Mouse (Mus musculus) embryonic facial prominence, embryonic 14.5 days (tissue): ENCODE data around the gene Abca2. TPM values are rescaled to one million over a fixed set of nuclear protein-coding genes. Genes with fewer than 3 reads are reported as not detected.
A peak's percentile ranks its signal among the peaks of the same experiment; 100 is the strongest.

Experiments used
- ATAC-seq: fragments of 200-750 bp; cut with Nextera tagmentation; 2 replicates; pipeline ENCODE4 v1.8.0; 2017; ENCODE audit warnings: low read depth, moderate number of reproducible peaks, moderate TSS enrichment
- DNase-seq: peaks from one replicate; pipeline ENCODE4 v3.0.0-alpha.2; 2015; ENCODE audit warnings: low spot score
- H3K27ac ChIP-seq: fragments of 300-500 bp; sonication (generic); replicated peaks from 2 replicates; pipeline ENCODE4 v1.5.1; 2014; ENCODE audit warnings: low read depth, mild to moderate bottlenecking, low read length, moderate library complexity
- H3K27me3 ChIP-seq: fragments of 300-500 bp; sonication (generic); replicated peaks from 2 replicates; pipeline ENCODE4 v1.6.1; 2014; ENCODE audit warnings: low read length; ENCODE audit not compliant: control insufficient read depth, insufficient read depth
- H3K36me3 ChIP-seq: fragments of 300-500 bp; sonication (generic); 2 replicates; pipeline ENCODE4 v1.6.1; 2014; ENCODE audit warnings: low read length, mixed read lengths; ENCODE audit not compliant: control insufficient read depth, insufficient read depth
- H3K4me1 ChIP-seq: fragments of 300-500 bp; sonication (generic); 2 replicates; pipeline ENCODE4 v1.6.1; 2014; ENCODE audit warnings: antibody characterized with exemption, low read length; ENCODE audit not compliant: control insufficient read depth, insufficient read depth
- H3K4me2 ChIP-seq: fragments of 300-500 bp; sonication (generic); 2 replicates; pipeline ENCODE4 v1.6.1; 2014; ENCODE audit warnings: low read depth, mild to moderate bottlenecking, low read length, moderate library complexity, mixed read lengths
- H3K4me3 ChIP-seq: fragments of 300-500 bp; sonication (generic); 2 replicates; pipeline ENCODE4 v1.5.1; 2014; ENCODE audit warnings: low read depth, mild to moderate bottlenecking, low read length
- H3K9ac ChIP-seq: fragments of 300-500 bp; sonication (generic); 2 replicates; pipeline ENCODE4 v1.6.1; 2014; ENCODE audit warnings: low read depth, mild to moderate bottlenecking, low read length, moderate library complexity, mixed read lengths
- H3K9me3 ChIP-seq: fragments of 300-500 bp; sonication (generic); 2 replicates; pipeline ENCODE4 v1.6.1; 2016; ENCODE audit warnings: low read length; ENCODE audit not compliant: control insufficient read depth
- WGBS: fragments of 180-500 bp; shearing (Covaris S2); extraction: QIAGEN DNeasy Blood & Tissue Kit; methylation state at CpG from one replicate; pipeline ENCODE4 v1.1.7; 2014; 5-methylcytosine and 5-hydroxymethylcytosine counted together
- polyA plus RNA-seq: library from polyadenylated mRNA; unstranded; fragments of >200 nt; fragmentation: Nextera tagmentation; extraction: Ambion mirVana; gene quantifications from 2 replicates; pipeline ENCODE4 v1.2.1, GENCODE M21; 2014

Abca2 gene
- polyA plus RNA-seq, 1 experiment from 2014 or later, result 6.4 TPM

GRCm38 (mm10) chr2:25469969-25470368 lies 41.5 kb downstream of the Abca2 start, which contains the start of gene Ptgds:
Ptgds (minus strand) TSS chr2:25470046.
- no peak within 1 kb of the TSS for H3K4me3 ChIP-seq
- no peak within 1 kb of the TSS for H3K9ac ChIP-seq
- H3K9me3 ChIP-seq, result no peaks in the 10 kb centered on the region
- peaks cover 9% of the 10 kb centered on the region; the same call in 1 of the 2 replicates for H3K4me1 ChIP-seq
- H3K36me3 ChIP-seq, result no peaks in the 10 kb centered on the region
- H3K27ac ChIP-seq, result no peak within 1 kb of the TSS
- ATAC-seq, result no peak
- no peak for DNase-seq
- no peak within 1 kb of the TSS for H3K4me2 ChIP-seq
- H3K27me3 ChIP-seq, result no peaks in the 10 kb centered on the region
- WGBS, result 51% methylated on average over 6 of the region's 6 CpGs

GRCm38 (mm10) chr2:25472550-25472949 lies 44.0 kb downstream of the Abca2 start:
- Histone ChIP-seq H3K4me2 (no peak overlapping the region), H3K4me1 (0 out of 2 replicates have a peak, but pooled peaks cover 3% of the 10 kb centered on the region), H3K4me3 (no peak overlapping the region), H3K27ac (no peak overlapping the region), H3K9me3 (no peaks in the 10 kb centered on the region), H3K36me3 (no peaks in the 10 kb centered on the region), H3K9ac (no peak overlapping the region), H3K27me3 (no peaks in the 10 kb centered on the region)
- 76% methylated on average over 2 of the region's 2 CpGs for WGBS
- no peak for ATAC-seq
- DNase-seq, result no peak

GRCm38 (mm10) chr2:25477541-25477940 lies 49.0 kb downstream of the Abca2 start:
- DNase-seq (no peak), ATAC-seq (no peak)
- no peak overlapping the region for H3K4me3 ChIP-seq
- H3K4me2 ChIP-seq, result no peak overlapping the region
- no peak overlapping the region for H3K9ac ChIP-seq
- no peaks in the 10 kb centered on the region for H3K36me3 ChIP-seq
- WGBS, result 86% methylated on average over 7 of the region's 8 CpGs
- H3K9me3 ChIP-seq, result no peaks in the 10 kb centered on the region
- H3K27me3 ChIP-seq, result no peaks in the 10 kb centered on the region
- H3K4me1 ChIP-seq, result no peaks in the 10 kb centered on the region
- no peak overlapping the region for H3K27ac ChIP-seq

DNA sequence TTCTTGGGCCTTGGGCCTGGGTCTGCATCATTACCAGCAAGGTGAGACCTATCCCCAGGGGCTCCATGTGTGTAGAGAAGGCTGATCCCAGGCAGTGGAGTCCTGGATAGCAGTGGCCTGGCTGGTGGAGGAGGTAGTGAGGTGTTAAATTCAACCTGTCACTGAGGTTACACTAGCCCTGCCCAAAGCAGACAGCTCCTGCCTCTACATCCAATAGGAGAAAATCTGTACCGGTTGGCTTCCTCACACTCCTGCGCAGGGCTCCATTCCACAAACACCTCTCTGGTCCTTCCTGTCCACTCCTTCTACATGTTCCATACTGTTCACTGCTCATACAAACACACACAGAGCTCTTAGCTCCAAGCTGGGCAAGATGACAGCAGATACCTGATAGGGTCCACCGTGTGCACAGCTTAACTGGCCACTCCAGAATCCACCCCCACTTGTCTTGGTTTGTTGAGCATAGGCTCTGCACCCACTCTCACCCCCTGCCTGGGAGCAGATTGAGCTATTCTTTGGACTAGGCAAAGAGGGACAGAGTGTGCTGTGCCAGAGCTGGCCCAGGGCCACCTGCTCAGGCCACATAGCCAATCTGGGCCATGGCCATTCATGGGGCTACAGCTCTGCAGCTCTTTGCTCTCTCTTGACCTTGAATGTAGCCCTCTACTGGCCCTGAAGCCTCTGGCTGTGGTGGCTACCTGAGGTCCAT lies 49.6 kb downstream of the Abca2 start:
- Histone ChIP-seq H3K4me3 (no peak overlapping the region), H3K27ac (no peak overlapping the region), H3K27me3 (no peaks in the 10 kb centered on the region), H3K4me2 (no peak overlapping the region), H3K9me3 (no peaks in the 10 kb centered on the region), H3K4me1 (no peaks in the 10 kb centered on the region), H3K9ac (no peak overlapping the region), H3K36me3 (no peaks in the 10 kb centered on the region)
- DNase-seq, result no peak
- no peak for ATAC-seq
- 88% methylated on average over 3 of the region's 3 CpGs for WGBS

- H3K27me3 ChIP-seq, result no peaks in the 10 kb centered on the region
- no peak overlapping the region for H3K9ac ChIP-seq
- H3K4me2 ChIP-seq, result no peak overlapping the region
- H3K4me1 ChIP-seq, result no peaks in the 10 kb centered on the region
- no peaks in the 10 kb centered on the region for H3K36me3 ChIP-seq
- DNase-seq (peak; percentile 52), ATAC-seq (no peak)
- H3K4me3 ChIP-seq, result no peak overlapping the region
- 72% methylated on average over 10 of the region's 10 CpGs for WGBS
- no peak overlapping the region for H3K27ac ChIP-seq
- no peaks in the 10 kb centered on the region for H3K9me3 ChIP-seq
These were observed 51.2 kb downstream of the Abca2 start for GRCm38 (mm10) chr2:25479551-25480311.

DNA sequence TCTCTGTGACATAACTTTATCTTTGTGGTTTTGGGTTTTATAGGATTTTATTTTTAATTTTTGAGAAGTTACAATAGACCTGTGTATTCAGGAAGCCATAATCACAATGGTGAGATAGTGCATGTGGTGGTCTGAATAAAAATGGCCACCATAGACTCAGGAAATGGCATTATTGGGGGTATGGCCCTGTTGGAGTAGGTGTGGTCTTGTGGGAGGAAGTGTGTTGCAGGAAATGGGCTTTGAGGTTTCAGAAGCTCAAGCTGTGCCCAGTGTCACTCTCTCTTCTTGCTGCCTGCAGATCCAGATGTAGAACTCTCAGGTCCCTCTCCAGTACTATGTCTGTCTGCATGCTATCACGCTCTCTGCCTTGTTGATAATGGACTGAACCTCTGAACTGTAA lies 52.0 kb downstream of the Abca2 start:
- H3K4me1 ChIP-seq, result no peaks in the 10 kb centered on the region
- H3K4me2 ChIP-seq, result no peak overlapping the region
- no peaks in the 10 kb centered on the region for H3K27me3 ChIP-seq
- ATAC-seq (no peak), DNase-seq (no peak)
- no peaks in the 10 kb centered on the region for H3K36me3 ChIP-seq
- no peak overlapping the region for H3K4me3 ChIP-seq
- no peak overlapping the region for H3K27ac ChIP-seq
- no peak overlapping the region for H3K9ac ChIP-seq
- H3K9me3 ChIP-seq, result no peaks in the 10 kb centered on the region
- 82% methylated on average over 1 of the region's 1 CpGs for WGBS

DNA sequence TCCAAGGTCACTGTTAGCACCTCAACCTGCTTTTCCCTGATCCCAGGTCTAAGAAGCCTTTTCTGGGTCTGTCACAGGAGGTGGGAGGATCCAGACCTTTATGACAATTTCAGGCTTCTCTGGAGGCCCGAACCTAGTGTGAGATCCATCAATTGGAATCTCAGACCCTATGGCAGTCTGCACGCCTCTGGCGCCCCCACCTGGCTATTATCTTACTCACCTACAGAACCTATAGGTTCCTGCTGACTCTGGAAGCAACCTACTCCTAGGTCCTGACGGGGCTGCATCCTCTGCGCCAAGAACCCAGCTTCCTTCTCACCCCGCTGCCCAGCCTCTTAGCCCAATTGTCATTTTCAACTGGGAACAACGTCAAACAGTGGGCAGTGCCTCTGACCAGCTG lies 54.5 kb downstream of the Abca2 start:
- Histone ChIP-seq H3K9me3 (no peaks in the 10 kb centered on the region), H3K27ac (no peak overlapping the region), H3K9ac (no peak overlapping the region), H3K4me3 (no peak overlapping the region), H3K4me2 (no peak overlapping the region), H3K27me3 (no peaks in the 10 kb centered on the region), H3K36me3 (no peaks in the 10 kb centered on the region), H3K4me1 (no peaks in the 10 kb centered on the region)
- 28% methylated on average over 7 of the region's 7 CpGs for WGBS
- ATAC-seq (no peak), DNase-seq (peak; percentile 39)

- H3K9me3 ChIP-seq, result no peaks in the 10 kb centered on the region
- H3K27me3 ChIP-seq, result no peaks in the 10 kb centered on the region
- WGBS, result 65% methylated on average over 11 of the region's 11 CpGs
- no peak overlapping the region for H3K9ac ChIP-seq
- no peak for ATAC-seq
- no peak overlapping the region for H3K4me3 ChIP-seq
- no peaks in the 10 kb centered on the region for H3K36me3 ChIP-seq
- no peak for DNase-seq
- H3K4me1 ChIP-seq, result no peaks in the 10 kb centered on the region
- no peak overlapping the region for H3K4me2 ChIP-seq
- no peak overlapping the region for H3K27ac ChIP-seq
These were observed 56.6 kb downstream of the Abca2 start for GRCm38 (mm10) chr2:25484901-25485647.
